Mouse (Mus musculus): ENCODE data around the gene Dgki.

GRCm38 (mm10) chr6:36891820-36892219, 408.2 kb downstream of the Dgki start:
- TF ChIP-seq CTCF (IDR thresholded peaks at IDR 0.05) (no peak), POLR2A (IDR thresholded peaks at IDR 0.05; ENCODE audit: insufficient read depth, low read depth, low read length) (no peak)
